Mouse (Mus musculus) heart, embryonic 13.5 days (tissue): Measurements from ENCODE around the gene Usb1. TPM values are rescaled to one million over a fixed set of nuclear protein-coding genes. Genes with fewer than 3 reads are reported as not detected.
"Not testable (repeated sequence)": the region's sequence is repeated elsewhere in the genome, so short reads cannot be mapped to it uniquely, and the experiment has no call there.

Experiments
- ATAC-seq: fragments of 200-750 bp; cut with Nextera tagmentation; 2 replicates; pipeline ENCODE4 v1.8.0; 2017; ENCODE audit warnings: moderate TSS enrichment; ENCODE audit not compliant: insufficient number of reproducible peaks, low FRiP score, low TSS enrichment; ENCODE audit errors: extremely low read depth
- H3K27ac ChIP-seq: fragments of 300-500 bp; sonication (generic); replicated peaks from 2 replicates; pipeline ENCODE4 v1.5.1; 2015; ENCODE audit warnings: moderate library complexity, mild to moderate bottlenecking, inconsistent platforms
- H3K27me3 ChIP-seq: fragments of 300-500 bp; sonication (generic); replicated peaks from 2 replicates; pipeline ENCODE4 v1.6.1; 2015; ENCODE audit warnings: mild to moderate bottlenecking, inconsistent platforms
- H3K36me3 ChIP-seq: fragments of 300-500 bp; sonication (generic); 2 replicates; pipeline ENCODE4 v1.6.1; 2015; ENCODE audit warnings: mild to moderate bottlenecking, inconsistent platforms
- H3K4me1 ChIP-seq: fragments of 300-500 bp; sonication (generic); 2 replicates; pipeline ENCODE4 v1.6.1; 2015; ENCODE audit warnings: inconsistent platforms
- H3K4me2 ChIP-seq: fragments of 300-500 bp; sonication (generic); 2 replicates; pipeline ENCODE4 v1.6.1; 2015; ENCODE audit warnings: inconsistent platforms, mild to moderate bottlenecking, moderate library complexity
- H3K4me3 ChIP-seq: fragments of 300-500 bp; sonication (generic); 2 replicates; pipeline ENCODE4 v1.5.1; 2015; ENCODE audit warnings: moderate library complexity, mild to moderate bottlenecking, inconsistent platforms
- H3K9ac ChIP-seq: fragments of 300-500 bp; sonication (generic); 2 replicates; pipeline ENCODE4 v1.6.1; 2015; ENCODE audit warnings: inconsistent platforms, mild to moderate bottlenecking, moderate library complexity
- H3K9me3 ChIP-seq: fragments of 300-500 bp; sonication (generic); 2 replicates; pipeline ENCODE4 v1.6.1; 2016; ENCODE audit warnings: inconsistent platforms
- WGBS: fragments of 180-500 bp; shearing (Covaris S2); methylation state at CpG from one replicate; pipeline ENCODE4 v1.1.7; 2015; ENCODE audit warnings: mixed read lengths; 5-methylcytosine and 5-hydroxymethylcytosine counted together
- polyA plus RNA-seq: library from polyadenylated mRNA; unstranded; fragments of >200 nt; fragmentation: Nextera tagmentation; extraction: Ambion mirVana; gene quantifications from 2 replicates; pipeline ENCODE4 v1.2.1, GENCODE M21; 2015

Usb1 gene
- polyA plus RNA-seq, 1 experiment from 2014 or later, result 25.5 TPM

GRCm38 (mm10) chr8:95377101-95377500 is 45.0 kb downstream of the Usb1 start:
- peaks cover 3% of the 10 kb centered on the region; the same call in 1 of the 2 replicates for H3K9me3 ChIP-seq
- peak overlapping the region; percentile 69 for H3K9ac ChIP-seq
- no peak for ATAC-seq
- H3K4me1 ChIP-seq, result peaks cover 51% of the 10 kb centered on the region
- no peak overlapping the region for H3K4me3 ChIP-seq
- peaks cover 25% of the 10 kb centered on the region for H3K36me3 ChIP-seq
- H3K27ac ChIP-seq, result peak overlapping the region; percentile 90
- H3K27me3 ChIP-seq, result no peaks in the 10 kb centered on the region
- H3K4me2 ChIP-seq, result no peak overlapping the region
- WGBS, result 66% methylated on average over 4 of the region's 4 CpGs

GRCm38 (mm10) chr8:95377863-95378291 is 45.8 kb downstream of the Usb1 start:
- 9% methylated on average over 7 of the region's 7 CpGs for WGBS
- H3K4me1 ChIP-seq, result peaks cover 45% of the 10 kb centered on the region
- peak; percentile 29; the same call in 1 of the 2 replicates for ATAC-seq
- H3K36me3 ChIP-seq, result peaks cover 18% of the 10 kb centered on the region
- no peak overlapping the region for H3K4me3 ChIP-seq
- peak overlapping the region; percentile 69 for H3K9ac ChIP-seq
- peaks cover 3% of the 10 kb centered on the region; the same call in 1 of the 2 replicates for H3K9me3 ChIP-seq
- H3K27ac ChIP-seq, result peak overlapping the region; percentile 90
- no peaks in the 10 kb centered on the region for H3K27me3 ChIP-seq
- peak overlapping the region; percentile 54 for H3K4me2 ChIP-seq

DNA sequence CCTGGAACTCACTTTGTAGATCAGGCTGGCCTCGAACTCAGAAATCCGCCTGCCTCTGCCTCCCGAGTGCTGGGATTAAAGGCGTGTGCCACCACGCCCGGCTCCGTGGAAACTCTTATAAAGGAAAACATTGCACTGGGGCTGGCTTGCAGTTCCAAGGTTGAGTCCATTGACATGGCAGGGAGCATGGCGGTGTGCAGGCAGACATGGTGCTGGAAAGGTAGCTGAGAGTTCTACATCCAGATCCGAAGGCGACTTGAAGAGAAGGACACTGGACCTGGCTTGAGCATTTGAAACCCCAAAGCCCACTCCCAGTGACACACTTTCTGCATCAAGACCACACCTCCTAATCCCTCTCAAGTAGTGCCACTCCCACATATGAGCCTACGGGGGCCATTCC is 46.8 kb downstream of the Usb1 start:
- H3K9me3 ChIP-seq, H3K27ac ChIP-seq, H3K27me3 ChIP-seq, H3K9ac ChIP-seq, H3K36me3 ChIP-seq, H3K4me2 ChIP-seq, ATAC-seq, H3K4me3 ChIP-seq: not testable (repeated sequence)
- peaks cover 35% of the 10 kb centered on the region for H3K4me1 ChIP-seq
- WGBS, result 88% methylated on average over 11 of the region's 11 CpGs

GRCm38 (mm10) chr8:95380953-95381352 is 48.9 kb downstream of the Usb1 start:
- no peak overlapping the region for H3K4me3 ChIP-seq
- peaks cover 30% of the 10 kb centered on the region for H3K4me1 ChIP-seq
- H3K9me3 ChIP-seq, result peaks cover 6% of the 10 kb centered on the region; the same call in 1 of the 2 replicates
- no peaks in the 10 kb centered on the region for H3K36me3 ChIP-seq
- H3K9ac ChIP-seq, result no peak overlapping the region
- H3K4me2 ChIP-seq, result no peak overlapping the region
- no peak overlapping the region for H3K27ac ChIP-seq
- H3K27me3 ChIP-seq, result no peaks in the 10 kb centered on the region
- ATAC-seq, result no peak

- Histone ChIP-seq H3K4me1 (peaks cover 23% of the 10 kb centered on the region), H3K9ac (no peak overlapping the region), H3K27me3 (no peaks in the 10 kb centered on the region), H3K27ac (no peak overlapping the region), H3K9me3 (peaks cover 6% of the 10 kb centered on the region; the same call in 1 of the 2 replicates), H3K4me2 (no peak overlapping the region), H3K36me3 (no peaks in the 10 kb centered on the region), H3K4me3 (no peak overlapping the region)
- ATAC-seq, result no peak
- WGBS, result 71% methylated on average over 3 of the region's 3 CpGs
These were observed 49.5 kb downstream of the Usb1 start for GRCm38 (mm10) chr8:95381595-95381994.

DNA sequence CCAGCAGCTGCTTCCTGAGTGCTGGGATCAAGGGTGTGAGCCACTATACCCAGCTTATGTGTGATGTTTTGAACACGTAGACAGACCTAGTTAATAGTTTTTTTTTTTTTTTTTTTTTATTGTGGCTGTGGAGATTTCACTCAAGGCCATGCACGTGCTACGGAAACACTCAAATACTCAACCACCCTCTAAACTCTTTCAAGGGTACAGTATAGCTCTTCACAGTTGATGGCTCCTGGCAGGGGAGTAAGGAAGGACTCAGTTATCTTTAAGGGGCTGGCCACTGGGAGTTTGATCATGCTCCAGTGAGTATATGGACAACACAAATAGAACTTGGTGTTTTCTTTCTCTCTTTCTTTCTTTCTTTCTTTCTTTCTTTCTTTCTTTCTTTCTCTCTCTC is 52.4 kb downstream of the Usb1 start:
- WGBS, result 77% methylated on average over 3 of the region's 3 CpGs

DNA sequence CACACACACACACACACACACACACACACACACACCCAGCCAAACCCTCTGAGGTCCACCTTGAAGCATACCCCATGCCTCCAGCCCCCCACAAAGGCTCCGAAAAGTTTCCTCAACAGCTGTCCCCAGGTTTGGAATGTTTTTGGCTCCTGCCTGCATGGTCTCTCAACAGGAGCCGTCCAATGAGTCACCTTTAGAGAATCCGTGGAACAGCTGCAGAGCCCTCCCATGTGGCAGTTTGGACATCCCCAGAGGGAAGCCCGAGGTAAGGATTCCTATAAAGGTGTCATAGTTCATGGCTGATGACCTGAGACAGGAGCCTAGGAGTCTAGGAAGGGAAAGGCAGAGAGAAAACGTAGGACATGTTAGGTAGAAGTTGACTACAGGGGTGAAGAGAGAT is 54.0 kb downstream of the Usb1 start:
- WGBS, result 61% methylated on average over 5 of the region's 5 CpGs

More for the DNA sequence above, 52.4 kb downstream of the Usb1 start:
- Histone ChIP-seq H3K4me2 (no peak overlapping the region), H3K27ac (no peak overlapping the region), H3K4me3 (no peak overlapping the region), H3K9me3 (peaks cover 6% of the 10 kb centered on the region; the same call in 1 of the 2 replicates), H3K9ac (no peak overlapping the region), H3K36me3 (no peaks in the 10 kb centered on the region), H3K27me3 (no peaks in the 10 kb centered on the region), H3K4me1 (0 out of 2 replicates have a peak, but pooled peaks cover 2% of the 10 kb centered on the region)
- no peak for ATAC-seq

GRCm38 (mm10) chr8:95387221-95387620 is 55.1 kb downstream of the Usb1 start:
- Histone ChIP-seq H3K4me1 (peaks cover 14% of the 10 kb centered on the region), H3K4me2 (no peak overlapping the region), H3K36me3 (no peaks in the 10 kb centered on the region), H3K4me3 (no peak overlapping the region), H3K9ac (no peak overlapping the region), H3K27ac (no peak overlapping the region), H3K27me3 (no peaks in the 10 kb centered on the region), H3K9me3 (peaks cover 4% of the 10 kb centered on the region; the same call in 1 of the 2 replicates)
- 86% methylated on average over 10 of the region's 10 CpGs for WGBS
- no peak for ATAC-seq

More for the DNA sequence above, 54.0 kb downstream of the Usb1 start:
- Histone ChIP-seq H3K4me3 (no peak overlapping the region), H3K36me3 (no peaks in the 10 kb centered on the region), H3K27ac (no peak overlapping the region), H3K27me3 (no peaks in the 10 kb centered on the region), H3K9me3 (peaks cover 6% of the 10 kb centered on the region; the same call in 1 of the 2 replicates), H3K4me1 (peaks cover 10% of the 10 kb centered on the region; the same call in 1 of the 2 replicates), H3K9ac (no peak overlapping the region), H3K4me2 (no peak overlapping the region)
- ATAC-seq, result no peak

GRCm38 (mm10) chr8:95387936-95388335 is 55.9 kb downstream of the Usb1 start:
- Histone ChIP-seq H3K4me3 (no peak overlapping the region), H3K36me3 (no peaks in the 10 kb centered on the region), H3K4me2 (no peak overlapping the region), H3K9ac (no peak overlapping the region), H3K27me3 (no peaks in the 10 kb centered on the region), H3K9me3 (peaks cover 4% of the 10 kb centered on the region; the same call in 1 of the 2 replicates), H3K27ac (no peak overlapping the region), H3K4me1 (peaks cover 19% of the 10 kb centered on the region)
- no peak for ATAC-seq
- 82% methylated on average over 7 of the region's 7 CpGs for WGBS

GRCm38 (mm10) chr8:95390312-95390711 is 58.2 kb downstream of the Usb1 start:
- H3K9ac ChIP-seq, result no peak overlapping the region
- no peaks in the 10 kb centered on the region for H3K27me3 ChIP-seq
- H3K4me1 ChIP-seq, result peaks cover 42% of the 10 kb centered on the region
- H3K36me3 ChIP-seq, result no peaks in the 10 kb centered on the region
- peak overlapping the region; percentile 50; the same call in 1 of the 2 replicates for H3K27ac ChIP-seq
- 37% methylated on average over 4 of the region's 4 CpGs for WGBS
- ATAC-seq, result no peak
- H3K4me2 ChIP-seq, result no peak overlapping the region
- no peak overlapping the region for H3K4me3 ChIP-seq
- H3K9me3 ChIP-seq, result peaks cover under 1% of the 10 kb centered on the region; the same call in 1 of the 2 replicates

DNA sequence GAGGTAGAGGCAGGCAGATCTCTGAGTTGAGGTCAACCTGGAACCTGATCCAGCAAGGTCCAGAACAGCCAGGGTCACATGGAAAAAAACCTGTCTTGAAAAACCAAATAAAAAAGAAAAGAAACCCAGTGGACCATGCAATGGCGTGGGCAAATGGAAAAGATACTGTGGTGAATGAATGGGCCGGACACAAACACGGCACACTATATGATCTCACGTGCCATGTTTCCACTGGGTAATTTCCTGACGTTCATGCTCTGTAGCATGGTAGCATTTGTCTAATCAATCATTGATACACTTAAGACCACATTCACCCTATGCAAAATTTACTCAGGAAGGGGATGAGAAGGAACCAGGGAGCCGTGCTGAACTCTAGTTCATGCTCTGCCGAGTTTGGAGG is 59.0 kb downstream of the Usb1 start:
- H3K4me3 ChIP-seq, result no peak overlapping the region
- H3K9me3 ChIP-seq, result no peaks in the 10 kb centered on the region
- H3K4me2 ChIP-seq, result no peak overlapping the region
- no peaks in the 10 kb centered on the region for H3K36me3 ChIP-seq
- H3K27me3 ChIP-seq, result no peaks in the 10 kb centered on the region
- peak overlapping the region; percentile 50 for H3K27ac ChIP-seq
- ATAC-seq, result no peak
- 68% methylated on average over 7 of the region's 7 CpGs for WGBS
- H3K4me1 ChIP-seq, result peaks cover 49% of the 10 kb centered on the region
- no peak overlapping the region for H3K9ac ChIP-seq

DNA sequence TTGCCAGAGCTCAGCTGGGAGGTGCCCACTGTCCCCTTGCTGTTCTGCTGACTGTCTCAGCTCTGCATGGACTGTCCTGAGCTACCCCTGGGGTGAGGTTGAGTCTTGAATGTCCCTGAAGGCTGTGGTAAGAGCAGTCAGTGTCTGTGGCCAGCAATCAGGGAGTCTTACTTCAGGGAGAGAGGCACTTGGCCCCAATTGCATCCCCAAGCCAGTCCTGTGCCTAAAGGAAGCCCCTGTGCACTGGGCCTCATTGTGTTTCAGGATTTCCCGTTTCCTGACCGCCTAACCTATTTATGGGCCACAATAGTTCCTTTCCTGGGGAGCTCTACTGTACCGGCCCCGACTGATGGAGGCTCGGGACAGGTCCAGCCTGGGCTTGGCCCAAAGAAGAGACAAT is 60.5 kb downstream of the Usb1 start:
- H3K36me3 ChIP-seq, result no peaks in the 10 kb centered on the region
- no peak overlapping the region for H3K4me2 ChIP-seq
- H3K4me3 ChIP-seq, result no peak overlapping the region
- H3K9me3 ChIP-seq, result no peaks in the 10 kb centered on the region
- H3K27me3 ChIP-seq, result no peaks in the 10 kb centered on the region
- H3K9ac ChIP-seq, result peak overlapping the region; percentile 25; the same call in 1 of the 2 replicates
- ATAC-seq, result no peak
- 64% methylated on average over 5 of the region's 5 CpGs for WGBS
- peak overlapping the region; percentile 79 for H3K27ac ChIP-seq
- H3K4me1 ChIP-seq, result peaks cover 64% of the 10 kb centered on the region
